ENCODE assay signal across 10 mouse cellular contexts in the genomic region with DNA sequence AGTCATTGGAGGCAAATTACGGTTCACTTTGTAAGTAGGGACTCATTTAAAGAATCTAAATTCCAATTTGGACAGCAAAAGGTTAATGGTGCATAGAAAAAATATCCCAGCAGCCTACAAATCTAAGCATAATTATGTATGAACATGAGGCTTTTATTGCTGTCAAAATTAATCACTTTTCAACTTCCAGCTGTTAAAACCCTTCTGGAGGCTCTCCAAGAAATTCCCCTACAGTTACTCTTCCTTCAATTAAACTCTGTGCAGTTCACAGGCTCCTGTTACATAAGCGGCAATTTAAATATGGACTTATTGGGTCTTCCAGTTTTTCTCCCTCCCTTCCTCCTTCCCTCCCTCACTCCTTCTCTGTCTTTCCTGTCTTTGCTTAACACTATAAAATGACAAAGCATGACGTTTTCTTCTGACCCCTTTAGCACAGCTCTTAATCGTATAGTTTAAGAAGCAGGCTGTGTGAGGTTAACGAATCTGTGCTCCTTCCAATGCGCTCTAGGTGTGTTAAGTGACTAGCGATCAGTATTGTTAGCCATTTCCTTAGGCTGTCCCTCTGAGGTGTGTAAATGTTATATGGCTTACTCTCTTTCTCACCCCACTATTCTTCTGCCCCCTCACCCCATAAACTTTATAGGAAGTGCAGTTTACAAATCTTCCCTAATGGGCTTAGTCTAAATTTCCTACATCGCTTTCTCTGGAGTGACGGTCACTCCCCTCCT.
DNase-seq lines count a peak whose midpoint lies in the region; ATAC-seq and TF ChIP-seq lines count a peak whose summit lies in the region.
"Had no signal": no experiment of that assay in that cellular context is flagged by ENCODE, and none has a peak within 500 bp of the region (broad histone marks: within the 10 kb centered on the region; RNA-seq: fewer than 3 reads in every experiment).

No protein-coding gene starts in this region.

- intact Hi-C loops in left cerebral cortex, adult 2 months (cut with DNase I), result no loop called here

- no peak overlapping the region for H3K9ac ChIP-seq in embryonic facial prominence, embryonic 11.5 days (replicated peaks; ENCODE audit: low read length)
- H3K9ac ChIP-seq in embryonic facial prominence, embryonic 14.5 days (ENCODE audit: low read depth, low read length), result no peak overlapping the region
- no peak overlapping the region for H3K9ac ChIP-seq in limb, embryonic 15.5 days

- peaks cover 12% of the 10 kb centered on the region for H3K4me1 ChIP-seq in embryonic facial prominence, embryonic 11.5 days (ENCODE audit: control insufficient read depth, insufficient read depth, low read length)
- peaks cover 60% of the 10 kb centered on the region for H3K4me1 ChIP-seq in embryonic facial prominence, embryonic 10.5 days
- H3K4me1 ChIP-seq in embryonic facial prominence, embryonic 14.5 days (ENCODE audit: control insufficient read depth, insufficient read depth, low read length), result peaks cover 50% of the 10 kb centered on the region
- H3K4me1 ChIP-seq in limb, embryonic 15.5 days, result peaks cover 24% of the 10 kb centered on the region

- DNase-seq in embryonic facial prominence, embryonic 11.5 days (ENCODE audit: low spot score), result peak; percentile 55
- DNase-seq in embryonic facial prominence, embryonic 10.5 days (ENCODE audit: low spot score), result no peak
- no peak for DNase-seq in left cerebral cortex, adult 2 months (ENCODE audit: extremely low spot score in 1 of 2, low spot score in 2 of 2)
- DNase-seq in left cerebral cortex, adult 18-20 months (ENCODE audit: low spot score in 2 of 2), result no peak
- peak; percentile 89 for DNase-seq in embryonic facial prominence, embryonic 14.5 days (ENCODE audit: low spot score)
- no peak for DNase-seq in testis, postnatal 10 days (ENCODE audit: low spot score)
- DNase-seq: left cerebral cortex, postnatal 4 days; lung, postnatal 14 days had no signal

- WGBS in embryonic facial prominence, embryonic 11.5 days, result 66% methylated on average over 9 of the region's 9 CpGs
- WGBS in embryonic facial prominence, embryonic 10.5 days, result 72% methylated on average over 9 of the region's 9 CpGs
- 49% methylated on average over 9 of the region's 9 CpGs for WGBS in embryonic facial prominence, embryonic 14.5 days
- WGBS in limb, embryonic 15.5 days, result 21% methylated on average over 9 of the region's 9 CpGs

- no peak for ATAC-seq in embryonic facial prominence, embryonic 11.5 days (replicated peaks; ENCODE audit: insufficient number of reproducible peaks, low FRiP score, low TSS enrichment, low read depth)
- ATAC-seq in embryonic facial prominence, embryonic 14.5 days (ENCODE audit: low read depth), result no peak
- ATAC-seq in limb, embryonic 15.5 days (ENCODE audit: insufficient number of reproducible peaks, low FRiP score, low TSS enrichment, low read depth), result no peak
- ATAC-seq in megakaryocyte progenitor cell, adult 5-6 weeks (replicated peaks; ENCODE audit: poor library complexity), result no peak

- no peaks in the 10 kb centered on the region for H3K9me3 ChIP-seq in embryonic facial prominence, embryonic 11.5 days (replicated peaks; ENCODE audit: control insufficient read depth, low read length)
- no peaks in the 10 kb centered on the region for H3K9me3 ChIP-seq in embryonic facial prominence, embryonic 10.5 days
- H3K9me3 ChIP-seq in embryonic facial prominence, embryonic 14.5 days (ENCODE audit: control insufficient read depth, low read length), result no peaks in the 10 kb centered on the region
- no peaks in the 10 kb centered on the region for H3K9me3 ChIP-seq in limb, embryonic 15.5 days

- no peaks in the 10 kb centered on the region for H3K36me3 ChIP-seq in embryonic facial prominence, embryonic 11.5 days (replicated peaks; ENCODE audit: control insufficient read depth, insufficient read depth, low read depth, low read length)
- no peaks in the 10 kb centered on the region for H3K36me3 ChIP-seq in embryonic facial prominence, embryonic 10.5 days (replicated peaks)
- no peaks in the 10 kb centered on the region for H3K36me3 ChIP-seq in embryonic facial prominence, embryonic 14.5 days (ENCODE audit: control insufficient read depth, insufficient read depth, low read length)
- no peaks in the 10 kb centered on the region for H3K36me3 ChIP-seq in limb, embryonic 15.5 days

- H3K4me2 ChIP-seq in embryonic facial prominence, embryonic 11.5 days (ENCODE audit: low read depth, low read length), result no peak overlapping the region
- H3K4me2 ChIP-seq in embryonic facial prominence, embryonic 14.5 days (ENCODE audit: low read depth, low read length), result no peak overlapping the region
- H3K4me2 ChIP-seq in limb, embryonic 15.5 days, result 0 out of 2 replicates have a peak overlapping the region, but pooled peaks have one; percentile 11

- H3K27ac ChIP-seq in embryonic facial prominence, embryonic 11.5 days (replicated peaks; ENCODE audit: low read depth, low read length), result no peak overlapping the region
- no peak overlapping the region for H3K27ac ChIP-seq in embryonic facial prominence, embryonic 10.5 days (replicated peaks)
- H3K27ac ChIP-seq in left cerebral cortex, adult 2 months, result 0 out of 2 replicates have a peak overlapping the region, but pooled peaks have one; percentile 15
- no peak overlapping the region; the same call in 1 of the 2 replicates for H3K27ac ChIP-seq in embryonic facial prominence, embryonic 14.5 days (replicated peaks; ENCODE audit: low read depth, low read length)
- no peak overlapping the region for H3K27ac ChIP-seq in limb, embryonic 15.5 days

- no peak overlapping the region for H3K4me3 ChIP-seq in embryonic facial prominence, embryonic 11.5 days (ENCODE audit: low read depth, low read length)
- H3K4me3 ChIP-seq in embryonic facial prominence, embryonic 10.5 days, result no peak overlapping the region
- no peak overlapping the region for H3K4me3 ChIP-seq in left cerebral cortex, adult 2 months
- H3K4me3 ChIP-seq in embryonic facial prominence, embryonic 14.5 days (ENCODE audit: low read depth, low read length), result no peak overlapping the region
- no peak overlapping the region for H3K4me3 ChIP-seq in limb, embryonic 15.5 days

- TF ChIP-seq CTCF in left cerebral cortex, adult 2 months (IDR thresholded peaks at IDR 0.05), result no peak

- H3K27me3 ChIP-seq in embryonic facial prominence, embryonic 11.5 days (ENCODE audit: control insufficient read depth, insufficient read depth, low read length), result no peaks in the 10 kb centered on the region
- H3K27me3 ChIP-seq in embryonic facial prominence, embryonic 10.5 days (replicated peaks; ENCODE audit: low read depth, poor library complexity, severe bottlenecking), result 0 out of 2 replicates have a peak, but pooled peaks cover 9% of the 10 kb centered on the region
- H3K27me3 ChIP-seq in embryonic facial prominence, embryonic 14.5 days (replicated peaks; ENCODE audit: control insufficient read depth, insufficient read depth, low read length), result no peaks in the 10 kb centered on the region; the same call in 1 of the 2 replicates
- H3K27me3 ChIP-seq in limb, embryonic 15.5 days, result no peaks in the 10 kb centered on the region; the same call in 1 of the 2 replicates

Comparison
In these comparisons a context has a peak if more than half of its experiments do, and no peak if none do; other contexts are left out.
1. DNase-seq: peak in embryonic facial prominence, embryonic 11.5 days (single experiment) and embryonic facial prominence, embryonic 14.5 days (single experiment); none in embryonic facial prominence, embryonic 10.5 days (single experiment), left cerebral cortex, adult 2 months (0 of 2), left cerebral cortex, adult 18-20 months (0 of 2) and testis, postnatal 10 days (single experiment).